Mouse (Mus musculus): ENCODE measurements around the gene Tmem120b.

GRCm38 (mm10) chr5:123157972-123158371 lies 89.8 kb downstream of the Tmem120b start:
- TF ChIP-seq CTCF (IDR thresholded peaks at IDR 0.05; ENCODE audit: low read depth), result no peak
- TF ChIP-seq EP300 (IDR thresholded peaks at IDR 0.05; ENCODE audit: low read depth), result no peak
